8 mouse cellular contexts compared by ENCODE assay signal in the genomic region with DNA sequence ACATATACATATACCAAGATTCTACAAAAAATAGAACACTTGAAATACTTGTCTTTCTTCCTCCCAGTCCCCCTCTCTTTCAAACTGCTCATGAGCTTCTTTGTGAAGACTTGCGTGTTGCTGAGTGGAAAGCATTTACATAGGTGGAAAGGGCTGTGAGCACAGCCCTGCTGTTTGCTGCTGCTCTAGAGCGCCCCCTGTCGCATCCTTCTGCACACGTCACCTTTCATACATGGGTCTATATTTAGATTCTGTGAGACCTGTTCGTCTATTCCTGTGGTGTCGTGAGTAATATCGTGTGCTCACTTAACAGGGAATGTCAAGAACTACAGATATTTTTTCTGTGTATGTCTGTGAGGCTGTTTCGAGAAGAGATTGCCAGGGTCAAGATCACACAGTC. TPM values are rescaled to one million over a fixed set of nuclear protein-coding genes. Genes with fewer than 3 reads are reported as not detected.
DNase-seq lines count a peak whose midpoint lies in the region; ATAC-seq and TF ChIP-seq lines count a peak whose summit lies in the region.

No protein-coding gene starts in this region.

- DNase-seq in heart, adult 18-20 months: peak; percentile 27 to 56
- DNase-seq in cerebellum, postnatal 25 days: peak; percentile 34 to 62
- DNase-seq in heart, postnatal 0 days (ENCODE audit: low spot score): peak; percentile 67
- DNase-seq in left cerebral cortex, postnatal 4 days: peak; percentile 58
- DNase-seq in midbrain, postnatal 0 days (ENCODE audit: low spot score): peak; percentile 56

- no peak for ATAC-seq in heart, embryonic 11.5 days (replicated peaks; ENCODE audit: insufficient number of reproducible peaks, low FRiP score, low TSS enrichment)
- ATAC-seq in heart, postnatal 0 days (ENCODE audit: insufficient read depth, low read depth): peak; percentile 67; the same call in 1 of the 2 replicates
- ATAC-seq in midbrain, postnatal 0 days (ENCODE audit: low FRiP score): 0 out of 2 replicates have a peak, but pooled peaks have one; percentile 56
- ATAC-seq in monocyte, adult 5-6 weeks (replicated peaks; ENCODE audit: insufficient number of reproducible peaks, low FRiP score, low TSS enrichment, poor library complexity, severe bottlenecking): no peak

- H3K27ac ChIP-seq in heart, embryonic 11.5 days (ENCODE audit: low read depth, low read length): no peak overlapping the region
- H3K27ac ChIP-seq in ES-Bruce4 (ENCODE audit: insufficient read depth, low read length): no peak overlapping the region
- H3K27ac ChIP-seq in heart, postnatal 0 days (ENCODE audit: low read depth): no peak overlapping the region
- no peak overlapping the region for H3K27ac ChIP-seq in midbrain, postnatal 0 days (ENCODE audit: low read depth, low read length)

- TF ChIP-seq CTCF in ES-Bruce4 (IDR thresholded peaks at IDR 0.05; ENCODE audit: low read depth, low read length): peak; percentile 91
- TF ChIP-seq CTCF in heart, postnatal 0 days (IDR thresholded peaks at IDR 0.05; ENCODE audit: low read depth): peak; percentile 79
- peak; percentile 75 for TF ChIP-seq CTCF in midbrain, postnatal 0 days (IDR thresholded peaks at IDR 0.05)

- H3K4me2 ChIP-seq in heart, embryonic 11.5 days: no peak overlapping the region
- H3K4me2 ChIP-seq in heart, postnatal 0 days (ENCODE audit: low read depth, low read length): no peak overlapping the region
- H3K4me2 ChIP-seq in midbrain, postnatal 0 days (ENCODE audit: low read depth, low read length, poor library complexity, severe bottlenecking): no peak overlapping the region

- H3K4me3 ChIP-seq in heart, embryonic 11.5 days (ENCODE audit: low read depth, low read length): no peak overlapping the region
- H3K4me3 ChIP-seq in ES-Bruce4 (ENCODE audit: low read depth, low read length): no peak overlapping the region
- no peak overlapping the region for H3K4me3 ChIP-seq in heart, postnatal 0 days (ENCODE audit: low read depth, low read length)
- no peak overlapping the region for H3K4me3 ChIP-seq in midbrain, postnatal 0 days (ENCODE audit: low read depth, low read length)

- H3K36me3 ChIP-seq in heart, embryonic 11.5 days (ENCODE audit: control insufficient read depth, insufficient read depth, low read length): no peaks in the 10 kb centered on the region
- H3K36me3 ChIP-seq in ES-Bruce4 (ENCODE audit: control insufficient read depth, insufficient read depth, low read length, poor library complexity, severe bottlenecking): no peaks in the 10 kb centered on the region
- H3K36me3 ChIP-seq in heart, postnatal 0 days (replicated peaks; ENCODE audit: control insufficient read depth, insufficient read depth, low read length): no peaks in the 10 kb centered on the region
- no peaks in the 10 kb centered on the region for H3K36me3 ChIP-seq in midbrain, postnatal 0 days (ENCODE audit: insufficient read depth, low read length)

- no peak for TF ChIP-seq EP300 in ES-Bruce4 (IDR thresholded peaks at IDR 0.05; ENCODE audit: insufficient read depth, low read depth, low read length)
- no peak for TF ChIP-seq EP300 in heart, postnatal 0 days (IDR thresholded peaks at IDR 0.05; ENCODE audit: low read depth)

- intact Hi-C loops in left cerebral cortex, postnatal 4 days (cut with DNase I): no loop called here

- WGBS in heart, embryonic 11.5 days (ENCODE audit: insufficient replicate concordance): 13% methylated on average over 8 of the region's 8 CpGs
- WGBS in heart, postnatal 0 days: 7% methylated on average over 8 of the region's 8 CpGs
- 23% methylated on average over 8 of the region's 8 CpGs for WGBS in midbrain, postnatal 0 days

- H3K9me3 ChIP-seq in heart, embryonic 11.5 days (replicated peaks; ENCODE audit: control insufficient read depth, low read length): no peaks in the 10 kb centered on the region
- H3K9me3 ChIP-seq in ES-Bruce4 (replicated peaks; ENCODE audit: control insufficient read depth, insufficient read depth, low read length, poor library complexity, severe bottlenecking): no peaks in the 10 kb centered on the region
- H3K9me3 ChIP-seq in heart, postnatal 0 days (replicated peaks; ENCODE audit: control insufficient read depth, low read length): no peaks in the 10 kb centered on the region
- no peaks in the 10 kb centered on the region for H3K9me3 ChIP-seq in midbrain, postnatal 0 days (ENCODE audit: low read length)

- TF ChIP-seq POLR2A in ES-Bruce4 (IDR thresholded peaks at IDR 0.05; ENCODE audit: insufficient read depth, low read length): no peak

- H3K9ac ChIP-seq in heart, embryonic 11.5 days (ENCODE audit: low read depth, low read length): no peak overlapping the region
- no peak overlapping the region for H3K9ac ChIP-seq in ES-Bruce4 (ENCODE audit: low read depth, poor library complexity, severe bottlenecking)
- no peak overlapping the region for H3K9ac ChIP-seq in heart, postnatal 0 days (replicated peaks; ENCODE audit: low read depth, low read length)
- H3K9ac ChIP-seq in midbrain, postnatal 0 days (replicated peaks; ENCODE audit: low read length, poor library complexity, severe bottlenecking): no peak overlapping the region

- H3K27me3 ChIP-seq in heart, embryonic 11.5 days (ENCODE audit: control insufficient read depth, insufficient read depth, low read length): no peaks in the 10 kb centered on the region
- no peaks in the 10 kb centered on the region for H3K27me3 ChIP-seq in ES-Bruce4 (ENCODE audit: control insufficient read depth, insufficient read depth, low read length, poor library complexity, severe bottlenecking)
- no peaks in the 10 kb centered on the region for H3K27me3 ChIP-seq in heart, postnatal 0 days (ENCODE audit: control insufficient read depth, insufficient read depth, low read length)
- H3K27me3 ChIP-seq in midbrain, postnatal 0 days (ENCODE audit: insufficient read depth, low read length): no peaks in the 10 kb centered on the region

- H3K4me1 ChIP-seq in heart, embryonic 11.5 days (ENCODE audit: control insufficient read depth, insufficient read depth, low read length): no peaks in the 10 kb centered on the region
- no peaks in the 10 kb centered on the region for H3K4me1 ChIP-seq in ES-Bruce4 (ENCODE audit: control insufficient read depth, insufficient read depth, low read length)
- H3K4me1 ChIP-seq in heart, postnatal 0 days (ENCODE audit: control insufficient read depth, insufficient read depth): no peaks in the 10 kb centered on the region
- H3K4me1 ChIP-seq in midbrain, postnatal 0 days (ENCODE audit: insufficient read depth, low read length): no peaks in the 10 kb centered on the region

RNA-seq across cellular contexts. Expression of a gene that starts 35.5 kb away (rescaled TPM):
- total RNA-seq in heart, adult 18-20 months (2021): under 1 TPM in 1 of 2 experiments, not detected in 1; 0.23 TPM
- 0.17 and 0.73 TPM in 2 replicates for polyA plus RNA-seq in heart, embryonic 11.5 days (2014; fragmentation: Nextera tagmentation; extraction: Ambion mirVana)
- polyA plus RNA-seq in ES-Bruce4 (2011; ENCODE audit: insufficient read depth, insufficient read length, low read depth, missing spikeins): 0.85 TPM in 1 of 2 replicates, not detected in the other
- total RNA-seq in heart, postnatal 0 days (2014; rRNA removed; ENCODE audit: low replicate concordance): not detected in 2 replicates
- not detected in 2 replicates for polyA plus RNA-seq in heart, postnatal 0 days (2015; fragmentation: Nextera tagmentation; extraction: Ambion mirVana)
- total RNA-seq in left cerebral cortex, postnatal 4 days (2021): not detected
- total RNA-seq in midbrain, postnatal 0 days (2014; rRNA removed): 7.0 and 11.1 TPM in 2 replicates
- polyA plus RNA-seq in midbrain, postnatal 0 days (2015; fragmentation: Nextera tagmentation; extraction: Ambion mirVana): 2.7 and 3.3 TPM in 2 replicates
- not detected in 3 replicates for total RNA-seq in monocyte, adult 5-6 weeks (2017)

Comparison
In these comparisons a context has a peak if more than half of its experiments do, and no peak if none do; other contexts are left out.
1. ATAC-seq: peak in heart, postnatal 0 days (single experiment) and midbrain, postnatal 0 days (single experiment); none in heart, embryonic 11.5 days (single experiment) and monocyte, adult 5-6 weeks (single experiment).
2. Peak in every context shown above with its lines, with median percentiles within 50 percentile points of each other: DNase-seq and CTCF ChIP-seq.